Mouse (Mus musculus) midbrain, embryonic 16.5 days (tissue): ENCODE measurements around the gene Col4a3. TPM values are rescaled to one million over a fixed set of nuclear protein-coding genes. Genes with fewer than 3 reads are reported as not detected.

Source experiments
- ATAC-seq: fragments of 200-750 bp; cut with Nextera tagmentation; 2 replicates; pipeline ENCODE4 v1.8.0; 2017; ENCODE audit warnings: moderate TSS enrichment
- H3K27ac ChIP-seq: fragments of 300-500 bp; sonication (generic); 2 replicates; pipeline ENCODE4 v1.5.1; 2014; ENCODE audit warnings: mild to moderate bottlenecking, low read length, mixed read lengths
- H3K27me3 ChIP-seq: fragments of 300-500 bp; sonication (generic); 2 replicates; pipeline ENCODE4 v1.6.1; 2014; ENCODE audit warnings: low read depth, low read length, mixed read lengths; ENCODE audit not compliant: control insufficient read depth, insufficient read depth
- H3K36me3 ChIP-seq: fragments of 300-500 bp; sonication (generic); 2 replicates; pipeline ENCODE4 v1.6.1; 2014; ENCODE audit warnings: mild to moderate bottlenecking, low read length, moderate library complexity, mixed read lengths; ENCODE audit not compliant: control insufficient read depth, insufficient read depth
- H3K4me1 ChIP-seq: fragments of 300-500 bp; sonication (generic); 2 replicates; pipeline ENCODE4 v1.6.1; 2014; ENCODE audit warnings: mild to moderate bottlenecking, low read length, mixed read lengths; ENCODE audit not compliant: control insufficient read depth, insufficient read depth
- H3K4me2 ChIP-seq: fragments of 300-500 bp; sonication (generic); 2 replicates; pipeline ENCODE4 v1.6.1; 2014; ENCODE audit warnings: mild to moderate bottlenecking, low read length, mixed read lengths
- H3K4me3 ChIP-seq: fragments of 300-500 bp; sonication (generic); 2 replicates; pipeline ENCODE4 v1.5.1; 2014; ENCODE audit warnings: low read depth, mild to moderate bottlenecking, low read length, moderate library complexity, mixed read lengths
- H3K9ac ChIP-seq: fragments of 300-500 bp; sonication (generic); 2 replicates; pipeline ENCODE4 v1.6.1; 2014; ENCODE audit warnings: low read depth, low read length, mixed read lengths
- H3K9me3 ChIP-seq: fragments of 300-500 bp; sonication (generic); replicated peaks from 2 replicates; pipeline ENCODE4 v1.6.1; 2014; ENCODE audit warnings: mild to moderate bottlenecking, low read length, mixed read lengths; ENCODE audit not compliant: control insufficient read depth, poor library complexity, severe bottlenecking
- WGBS: fragments of 180-500 bp; shearing (Covaris S2); extraction: QIAGEN DNeasy Blood & Tissue Kit; methylation state at CpG from one replicate; pipeline ENCODE4 v1.1.7; 2014; 5-methylcytosine and 5-hydroxymethylcytosine counted together
- polyA plus RNA-seq: library from polyadenylated mRNA; unstranded; fragments of >200 nt; fragmentation: Nextera tagmentation; extraction: Ambion mirVana; gene quantifications from 2 replicates; pipeline ENCODE4 v1.2.1, GENCODE M21; 2015

The Col4a3 gene
- polyA plus RNA-seq, 1 experiment from 2014 or later: 0.25 TPM

GRCm38 (mm10) chr1:82596864-82597596, 10.3 kb downstream of the Col4a3 start:
- no peaks in the 10 kb centered on the region for H3K36me3 ChIP-seq
- no peak for ATAC-seq
- no peaks in the 10 kb centered on the region for H3K9me3 ChIP-seq
- no peak overlapping the region for H3K9ac ChIP-seq
- H3K4me2 ChIP-seq: no peak overlapping the region
- no peaks in the 10 kb centered on the region for H3K27me3 ChIP-seq
- WGBS: 75% methylated on average over 6 of the region's 6 CpGs
- no peak overlapping the region for H3K27ac ChIP-seq
- no peak overlapping the region for H3K4me3 ChIP-seq
- no peaks in the 10 kb centered on the region for H3K4me1 ChIP-seq

- Histone ChIP-seq H3K4me3 (no peak overlapping the region), H3K9ac (no peak overlapping the region), H3K4me2 (no peak overlapping the region), H3K27ac (no peak overlapping the region), H3K36me3 (no peaks in the 10 kb centered on the region), H3K9me3 (no peaks in the 10 kb centered on the region), H3K27me3 (no peaks in the 10 kb centered on the region), H3K4me1 (no peaks in the 10 kb centered on the region)
- whole genome bisulfite sequencing: 69% methylated on average over 7 of the region's 7 CpGs
- no peak for ATAC-seq
Observed at GRCm38 (mm10) chr1:82603198-82603950, 16.7 kb downstream of the Col4a3 start.

- Histone ChIP-seq H3K4me1 (no peaks in the 10 kb centered on the region), H3K4me2 (no peak overlapping the region), H3K4me3 (no peak overlapping the region), H3K9me3 (no peaks in the 10 kb centered on the region), H3K9ac (no peak overlapping the region), H3K27ac (no peak overlapping the region), H3K27me3 (no peaks in the 10 kb centered on the region), H3K36me3 (no peaks in the 10 kb centered on the region)
- ATAC-seq: no peak
- 84% methylated on average over 7 of the region's 7 CpGs for WGBS
Observed at GRCm38 (mm10) chr1:82605347-82605746, 18.6 kb downstream of the Col4a3 start.

- H3K27ac ChIP-seq: no peak overlapping the region
- no peak overlapping the region for H3K9ac ChIP-seq
- no peak overlapping the region for H3K4me2 ChIP-seq
- 84% methylated on average over 7 of the region's 7 CpGs for WGBS
- no peaks in the 10 kb centered on the region for H3K36me3 ChIP-seq
- no peaks in the 10 kb centered on the region for H3K9me3 ChIP-seq
- no peaks in the 10 kb centered on the region for H3K27me3 ChIP-seq
- no peak for ATAC-seq
- H3K4me1 ChIP-seq: no peaks in the 10 kb centered on the region
- H3K4me3 ChIP-seq: no peak overlapping the region
Observed at GRCm38 (mm10) chr1:82605856-82606255, 19.1 kb downstream of the Col4a3 start.

DNA sequence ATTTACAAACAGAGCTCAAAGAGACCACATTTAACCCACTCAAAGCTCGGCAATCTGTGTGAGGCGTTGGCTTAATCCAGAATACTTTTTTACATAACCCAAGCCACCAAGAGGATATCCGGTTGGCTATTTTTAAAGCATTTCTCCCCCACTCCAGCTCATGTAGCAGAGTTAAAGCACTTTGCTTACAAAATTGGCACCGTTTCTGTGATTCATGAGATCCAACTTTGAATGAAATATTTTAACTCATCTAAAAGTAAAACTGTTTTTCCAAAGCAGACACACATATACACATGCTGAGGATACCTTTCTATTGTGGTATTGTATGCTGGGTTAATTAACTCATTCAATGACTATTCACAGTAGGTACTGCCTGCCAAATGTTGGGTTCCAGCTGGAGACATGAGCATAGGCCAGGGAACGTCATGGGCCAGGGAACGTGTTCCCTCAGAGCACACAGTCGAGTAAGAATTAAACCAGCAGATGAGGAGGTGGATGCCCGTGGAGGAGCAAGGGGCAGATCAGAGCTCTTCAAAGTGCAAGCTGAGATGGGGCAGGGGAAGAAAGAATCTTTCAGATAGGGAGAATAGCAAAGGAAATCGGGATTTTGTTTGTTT, 22.0 kb downstream of the Col4a3 start:
- Histone ChIP-seq H3K4me3 (no peak overlapping the region), H3K4me2 (no peak overlapping the region), H3K27ac (no peak overlapping the region), H3K27me3 (no peaks in the 10 kb centered on the region), H3K9me3 (no peaks in the 10 kb centered on the region), H3K9ac (no peak overlapping the region), H3K36me3 (no peaks in the 10 kb centered on the region), H3K4me1 (no peaks in the 10 kb centered on the region)
- WGBS: 72% methylated on average over 9 of the region's 9 CpGs
- no peak for ATAC-seq

- no peaks in the 10 kb centered on the region for H3K9me3 ChIP-seq
- no peaks in the 10 kb centered on the region for H3K27me3 ChIP-seq
- H3K9ac ChIP-seq: no peak overlapping the region
- H3K4me3 ChIP-seq: no peak overlapping the region
- H3K4me1 ChIP-seq: no peaks in the 10 kb centered on the region
- H3K27ac ChIP-seq: no peak overlapping the region
- H3K36me3 ChIP-seq: no peaks in the 10 kb centered on the region
- H3K4me2 ChIP-seq: no peak overlapping the region
- 89% methylated on average over 9 of the region's 9 CpGs for WGBS
- no peak for ATAC-seq
Observed at GRCm38 (mm10) chr1:82612061-82612660, 25.4 kb downstream of the Col4a3 start.

- H3K27ac ChIP-seq: no peak overlapping the region
- no peaks in the 10 kb centered on the region for H3K36me3 ChIP-seq
- H3K27me3 ChIP-seq: no peaks in the 10 kb centered on the region
- H3K4me3 ChIP-seq: no peak overlapping the region
- no peak overlapping the region for H3K4me2 ChIP-seq
- ATAC-seq: no peak
- WGBS: 78% methylated on average over 5 of the region's 5 CpGs
- no peaks in the 10 kb centered on the region for H3K9me3 ChIP-seq
- no peaks in the 10 kb centered on the region for H3K4me1 ChIP-seq
- no peak overlapping the region for H3K9ac ChIP-seq
Observed at GRCm38 (mm10) chr1:82618001-82618400, 31.3 kb downstream of the Col4a3 start.

- Histone ChIP-seq H3K4me3 (no peak overlapping the region), H3K4me2 (no peak overlapping the region), H3K36me3 (no peaks in the 10 kb centered on the region), H3K9ac (no peak overlapping the region), H3K4me1 (no peaks in the 10 kb centered on the region), H3K27ac (no peak overlapping the region), H3K27me3 (no peaks in the 10 kb centered on the region), H3K9me3 (no peaks in the 10 kb centered on the region)
- WGBS: 80% methylated on average over 5 of the region's 5 CpGs
- ATAC-seq: no peak
Observed at GRCm38 (mm10) chr1:82618592-82618991, 31.9 kb downstream of the Col4a3 start.

DNA sequence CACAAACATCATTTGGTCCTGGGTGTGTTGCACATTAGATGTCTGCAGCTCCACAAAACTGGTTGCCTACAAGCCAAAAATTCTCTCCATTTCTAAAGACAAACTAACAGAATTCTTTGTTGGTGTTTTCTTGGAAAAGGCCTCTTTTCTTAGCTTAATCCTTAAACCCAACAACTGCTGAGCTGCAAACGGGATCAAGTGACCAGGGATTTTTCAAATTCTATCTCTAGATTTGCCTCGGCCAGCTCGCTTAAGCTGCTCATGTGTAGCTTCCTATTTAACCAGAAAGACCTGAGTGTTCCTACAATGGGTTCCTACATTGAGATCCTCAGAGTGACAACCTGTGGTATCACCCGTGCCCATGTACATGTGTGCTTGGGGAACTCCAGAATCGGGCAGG, 33.3 kb downstream of the Col4a3 start:
- no peak overlapping the region for H3K4me3 ChIP-seq
- no peak overlapping the region for H3K4me2 ChIP-seq
- ATAC-seq: no peak
- H3K36me3 ChIP-seq: no peaks in the 10 kb centered on the region
- H3K27me3 ChIP-seq: no peaks in the 10 kb centered on the region
- no peaks in the 10 kb centered on the region for H3K9me3 ChIP-seq
- no peak overlapping the region for H3K9ac ChIP-seq
- H3K4me1 ChIP-seq: no peaks in the 10 kb centered on the region
- 79% methylated on average over 5 of the region's 5 CpGs for WGBS
- H3K27ac ChIP-seq: no peak overlapping the region
